ENCODE assay signal across 8 mouse cellular contexts in the genomic region with DNA sequence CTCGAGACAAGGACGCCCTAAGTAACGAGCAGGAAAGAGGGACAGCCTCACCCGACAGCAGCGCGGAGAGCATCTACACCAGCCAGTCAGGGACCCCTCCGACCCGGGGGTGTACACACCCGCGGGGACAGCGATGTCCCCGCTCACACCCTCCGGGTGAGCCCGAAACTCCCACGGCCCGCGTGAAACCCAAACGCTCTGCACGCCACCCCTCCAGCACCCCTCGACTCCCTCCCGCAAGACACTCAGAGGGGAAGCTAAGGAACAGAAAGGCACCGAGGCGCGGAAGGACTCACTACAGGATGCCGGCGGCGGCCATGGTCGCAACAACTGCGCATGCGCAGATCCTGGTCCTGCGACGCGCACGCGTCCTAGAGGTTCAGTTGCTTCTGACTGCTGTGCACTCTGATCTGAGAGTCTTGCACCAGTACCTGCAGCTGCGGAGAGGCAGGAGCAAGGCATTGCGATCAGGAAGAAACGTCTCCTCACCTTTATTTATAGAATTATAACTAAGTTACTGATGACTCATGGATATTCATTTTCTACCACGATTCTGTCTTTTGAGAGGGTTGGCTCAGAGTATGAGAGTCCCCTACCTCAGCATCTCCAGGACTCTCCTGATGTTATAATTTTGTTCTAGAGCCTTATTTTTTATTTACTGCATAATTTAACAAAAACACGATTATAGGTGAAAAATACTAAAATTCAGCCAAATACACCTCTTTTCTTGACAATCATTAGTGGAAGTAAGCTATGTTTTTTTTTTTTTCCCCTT. TPM values are rescaled to one million over a fixed set of nuclear protein-coding genes. Genes with fewer than 3 reads are reported as not detected.
DNase-seq lines count a peak whose midpoint lies in the region; ATAC-seq and TF ChIP-seq lines count a peak whose summit lies in the region.

A gene (minus strand): TSS at position 338 of the 775 bp plus-strand sequence.

- peak; percentile 98 for ATAC-seq in common myeloid progenitor, adult 5-6 weeks (replicated peaks; ENCODE audit: low read depth, poor library complexity, severe bottlenecking)
- ATAC-seq in megakaryocyte progenitor cell, adult 5-6 weeks (replicated peaks; ENCODE audit: poor library complexity): peak; percentile 99

- intact Hi-C loops in gastrocnemius, adult 2 months (cut with DNase I): no loop called here

- peak; percentile 98 for DNase-seq in ZHBTc4 (ENCODE audit: low read depth, low spot score)
- DNase-seq in gastrocnemius, adult 2 months: peak; percentile 91
- DNase-seq in hindlimb bud, embryonic 11.5 days (ENCODE audit: extremely low spot score, low read depth, low spot score): peak; percentile 83
- DNase-seq in left cerebral cortex, adult 9 months (ENCODE audit: low spot score in 2 of 2): peak; percentile 80 to 94
- peak; percentile 95 for DNase-seq in right cerebral cortex, postnatal 14 days
- DNase-seq in urinary bladder, postnatal 36 days (ENCODE audit: low spot score in 2 of 2): peak; percentile 86 to 88

- H3K4me3 ChIP-seq in gastrocnemius, adult 2 months: peak within 1 kb of the TSS; percentile 91

- no peak for TF ChIP-seq CTCF in gastrocnemius, adult 2 months (IDR thresholded peaks at IDR 0.05)

- H3K27ac ChIP-seq in gastrocnemius, adult 2 months: peak within 1 kb of the TSS; percentile 81

RNA-seq across cellular contexts. Expression of the gene that starts here (rescaled TPM):
- total RNA-seq in common myeloid progenitor, adult 5-6 weeks (2017): 9.8 and 11.9 TPM in 2 replicates
- total RNA-seq in gastrocnemius, adult 2 months (2021): 1 to 10 TPM; 3.7 to 5.6 TPM
- 6.5 and 7.5 TPM in 2 replicates for total RNA-seq in megakaryocyte progenitor cell, adult 5-6 weeks (2015)
- 6.2 and 7.8 TPM in 2 replicates for total RNA-seq in megakaryocyte progenitor cell, adult 5-6 weeks (2017)

Comparison
In these comparisons a context has a peak if more than half of its experiments do, and no peak if none do; other contexts are left out.
1. Peak in every context shown above with its lines: DNase-seq, ATAC-seq, H3K4me3 ChIP-seq and H3K27ac ChIP-seq.